Mouse (Mus musculus) CH12.LX (cell line): ENCODE measurements at regions not wholly inside any gene's neighbourhood (a gene's known extent, or its start where the extent isn't known, plus 50 kb on each side); places are given as distances from the start of the nearest gene placed in this dataset.

Source experiments
- CTCF ChIP-seq, 2 experiments: IDR thresholded peaks in 1 of 2; conservative IDR thresholded peaks in 1 of 2; 2 replicates each; pipeline ENCODE4 v1.5.1; 2011 to 2012; ENCODE audit warnings: low read depth in 2 of 2, low read length in 2 of 2, improper control_type of control experiment in 1 of 2, inconsistent platforms in 1 of 2, mild to moderate bottlenecking in 1 of 2, moderate library complexity in 1 of 2
- EP300 ChIP-seq: IDR thresholded peaks from 2 replicates; pipeline ENCODE4 v1.6.1; 2011; ENCODE audit warnings: low read length, improper control_type of control experiment
- KAT2A ChIP-seq: IDR thresholded peaks from 2 replicates; pipeline ENCODE4 v1.6.1; 2012; ENCODE audit warnings: low read length, improper control_type of control experiment, inconsistent platforms; ENCODE audit not compliant: insufficient replicate concordance
- MAX ChIP-seq: IDR thresholded peaks from 2 replicates; pipeline ENCODE4 v1.6.1; 2011; ENCODE audit warnings: low read length, improper control_type of control experiment
- ZC3H11A ChIP-seq: IDR thresholded peaks from 2 replicates; pipeline ENCODE4 v1.6.1; 2012; ENCODE audit warnings: low read depth, mild to moderate bottlenecking, inconsistent platforms, low read length, improper control_type of control experiment

DNA sequence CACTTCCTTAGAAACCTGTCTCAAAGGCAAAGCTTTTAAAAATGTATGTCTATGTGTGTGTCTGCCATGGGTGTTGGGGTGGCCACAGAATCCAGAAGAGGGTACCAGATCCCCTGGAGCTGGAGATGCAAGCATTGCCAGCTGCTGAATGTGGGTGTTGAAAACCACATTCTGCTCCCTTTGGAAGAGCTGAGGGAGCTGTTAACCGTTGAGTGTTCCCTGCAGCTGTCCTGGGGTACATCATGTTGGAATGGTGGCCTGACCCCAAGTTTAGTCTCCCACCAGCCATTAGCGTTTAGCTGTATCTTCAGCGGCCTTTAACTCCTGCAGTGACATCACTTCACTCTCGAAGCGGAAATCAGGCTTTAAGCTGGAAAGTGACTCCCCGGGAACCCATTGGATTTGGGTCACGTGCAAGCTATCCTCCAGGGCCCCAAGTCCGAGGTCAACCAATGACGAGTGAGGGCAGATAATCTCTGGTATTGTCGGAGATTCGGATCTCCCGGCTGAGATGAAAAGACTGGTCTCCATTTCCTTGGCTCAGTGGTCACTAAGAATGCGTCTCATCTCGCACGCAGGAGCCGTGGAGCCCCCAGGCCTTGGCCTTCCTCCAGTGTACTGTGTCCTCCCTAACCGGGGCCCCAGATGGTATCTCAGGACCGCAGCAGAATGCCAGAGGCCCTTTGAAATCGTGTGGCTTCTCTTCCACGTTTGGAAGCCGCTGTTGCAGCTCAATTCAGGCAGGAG is 412.9 kb upstream of the Tbx3 start:
- TF ChIP-seq KAT2A (no peak), ZC3H11A (no peak), CTCF (conservative IDR thresholded peaks at IDR 0.05 in 1 of 2, IDR thresholded peaks at IDR 0.05 in 1 of 2; ENCODE audit: low read depth in 2 of 2, low read length in 2 of 2) (no peak), EP300 (no peak), MAX (no peak)
